Mouse (Mus musculus) midbrain, embryonic 14.5 days (tissue): ENCODE data around the gene Nxf1. TPM values are rescaled to one million over a fixed set of nuclear protein-coding genes. Genes with fewer than 3 reads are reported as not detected.
A peak's percentile ranks its signal among the peaks of the same experiment; 100 is the strongest.

Experiments
- ATAC-seq: fragments of 200-750 bp; cut with Nextera tagmentation; 2 replicates; pipeline ENCODE4 v1.8.0; 2017; ENCODE audit warnings: moderate number of reproducible peaks, moderate library complexity; ENCODE audit not compliant: low FRiP score, low TSS enrichment
- DNase-seq: peaks from one replicate; pipeline ENCODE4 v3.0.0-alpha.2; 2015
- H3K27ac ChIP-seq: fragments of 300-500 bp; sonication (generic); replicated peaks from 2 replicates; pipeline ENCODE4 v1.5.1; 2014; ENCODE audit warnings: mild to moderate bottlenecking, low read depth, low read length, moderate library complexity
- H3K27me3 ChIP-seq: fragments of 300-500 bp; sonication (generic); 2 replicates; pipeline ENCODE4 v1.6.1; 2014; ENCODE audit warnings: low read length, control low read depth, mixed read lengths; ENCODE audit not compliant: control insufficient read depth, insufficient read depth
- H3K36me3 ChIP-seq: fragments of 300-500 bp; sonication (generic); 2 replicates; pipeline ENCODE4 v1.6.1; 2014; ENCODE audit warnings: low read length, control low read depth; ENCODE audit not compliant: control insufficient read depth, insufficient read depth
- H3K4me1 ChIP-seq: fragments of 300-500 bp; sonication (generic); 2 replicates; pipeline ENCODE4 v1.6.1; 2014; ENCODE audit warnings: mild to moderate bottlenecking, antibody characterized with exemption, low read length, control low read depth; ENCODE audit not compliant: control insufficient read depth, insufficient read depth
- H3K4me2 ChIP-seq: fragments of 300-500 bp; sonication (generic); 2 replicates; pipeline ENCODE4 v1.6.1; 2014; ENCODE audit warnings: mild to moderate bottlenecking, low read length, moderate library complexity
- H3K4me3 ChIP-seq: fragments of 300-500 bp; sonication (generic); replicated peaks from 2 replicates; pipeline ENCODE4 v1.5.1; 2014; ENCODE audit warnings: low read depth, low read length
- H3K9ac ChIP-seq: fragments of 300-500 bp; sonication (generic); replicated peaks from 2 replicates; pipeline ENCODE4 v1.6.1; 2014; ENCODE audit warnings: mild to moderate bottlenecking, low read length, moderate library complexity
- H3K9me3 ChIP-seq: fragments of 300-500 bp; sonication (generic); 2 replicates; pipeline ENCODE4 v1.6.1; 2016; ENCODE audit warnings: low read length, control low read depth, mixed read lengths; ENCODE audit not compliant: control insufficient read depth
- WGBS: fragments of 180-500 bp; shearing (Covaris S2); extraction: QIAGEN DNeasy Blood & Tissue Kit; methylation state at CpG from one replicate; pipeline ENCODE4 v1.1.7; 2014; 5-methylcytosine and 5-hydroxymethylcytosine counted together
- polyA plus RNA-seq: library from polyadenylated mRNA; unstranded; fragments of >200 nt; fragmentation: Nextera tagmentation; extraction: Ambion mirVana; gene quantifications from 2 replicates; pipeline ENCODE4 v1.2.1, GENCODE M21; 2014

The Nxf1 gene
- polyA plus RNA-seq, 1 experiment from 2014 or later: 171 TPM

DNA sequence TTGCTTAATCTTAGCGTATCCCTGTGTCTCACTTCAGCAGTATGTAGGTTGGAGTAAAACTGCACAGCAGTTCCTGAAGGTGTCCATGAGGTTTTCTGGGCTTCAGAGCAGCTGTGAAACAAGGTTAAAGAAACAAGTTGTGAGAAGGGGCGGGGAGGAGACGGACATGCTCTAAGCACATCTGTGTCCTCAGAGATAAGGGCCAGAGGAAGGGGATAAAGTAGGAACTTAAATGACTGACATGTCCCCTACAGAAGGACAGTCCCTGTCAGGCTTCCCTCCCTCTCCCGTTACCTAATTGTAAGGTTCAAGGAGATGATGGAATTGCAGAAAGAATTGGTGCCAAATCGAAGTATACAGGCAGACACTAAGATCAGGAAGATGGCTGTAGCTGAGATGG is 16.1 kb downstream of the Nxf1 start:
- no peaks in the 10 kb centered on the region for H3K9me3 ChIP-seq
- H3K4me3 ChIP-seq: peak overlapping the region; percentile 10; the same call in 1 of the 2 replicates
- peaks cover 51% of the 10 kb centered on the region for H3K36me3 ChIP-seq
- DNase-seq (no peak), ATAC-seq (no peak)
- peak overlapping the region; percentile 100 for H3K4me2 ChIP-seq
- H3K27me3 ChIP-seq: no peaks in the 10 kb centered on the region
- no peak overlapping the region for H3K27ac ChIP-seq
- 91% methylated on average over 5 of the region's 5 CpGs for WGBS
- peaks cover 34% of the 10 kb centered on the region for H3K4me1 ChIP-seq
- H3K9ac ChIP-seq: no peak overlapping the region

DNA sequence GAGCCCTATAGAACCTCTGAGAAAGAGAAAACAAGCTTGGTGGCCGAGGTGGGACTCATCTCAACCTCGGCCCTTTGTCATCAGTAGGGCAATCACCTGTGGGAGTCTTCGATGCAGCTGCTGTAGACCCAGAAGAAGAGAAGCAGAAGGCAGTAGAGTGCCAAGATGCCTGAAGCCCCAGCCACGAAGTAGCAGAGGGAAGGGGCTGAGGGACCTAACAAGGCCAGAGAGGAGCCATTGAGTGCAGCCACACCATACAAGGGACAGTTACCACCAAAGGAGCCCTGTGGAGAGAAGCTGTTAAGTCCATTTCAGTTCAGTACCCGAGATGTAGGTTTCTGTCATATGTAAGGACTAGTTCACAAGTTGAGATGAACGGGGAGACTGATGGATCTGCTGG is 16.5 kb downstream of the Nxf1 start:
- ATAC-seq (no peak), DNase-seq (no peak)
- H3K36me3 ChIP-seq: peaks cover 51% of the 10 kb centered on the region
- H3K27ac ChIP-seq: no peak overlapping the region
- peaks cover 34% of the 10 kb centered on the region for H3K4me1 ChIP-seq
- H3K9ac ChIP-seq: peak overlapping the region; percentile 78; the same call in 1 of the 2 replicates
- 57% methylated on average over 6 of the region's 6 CpGs for WGBS
- H3K4me3 ChIP-seq: peak overlapping the region; percentile 64
- H3K4me2 ChIP-seq: peak overlapping the region; percentile 100
- no peaks in the 10 kb centered on the region for H3K27me3 ChIP-seq
- no peaks in the 10 kb centered on the region for H3K9me3 ChIP-seq

DNA sequence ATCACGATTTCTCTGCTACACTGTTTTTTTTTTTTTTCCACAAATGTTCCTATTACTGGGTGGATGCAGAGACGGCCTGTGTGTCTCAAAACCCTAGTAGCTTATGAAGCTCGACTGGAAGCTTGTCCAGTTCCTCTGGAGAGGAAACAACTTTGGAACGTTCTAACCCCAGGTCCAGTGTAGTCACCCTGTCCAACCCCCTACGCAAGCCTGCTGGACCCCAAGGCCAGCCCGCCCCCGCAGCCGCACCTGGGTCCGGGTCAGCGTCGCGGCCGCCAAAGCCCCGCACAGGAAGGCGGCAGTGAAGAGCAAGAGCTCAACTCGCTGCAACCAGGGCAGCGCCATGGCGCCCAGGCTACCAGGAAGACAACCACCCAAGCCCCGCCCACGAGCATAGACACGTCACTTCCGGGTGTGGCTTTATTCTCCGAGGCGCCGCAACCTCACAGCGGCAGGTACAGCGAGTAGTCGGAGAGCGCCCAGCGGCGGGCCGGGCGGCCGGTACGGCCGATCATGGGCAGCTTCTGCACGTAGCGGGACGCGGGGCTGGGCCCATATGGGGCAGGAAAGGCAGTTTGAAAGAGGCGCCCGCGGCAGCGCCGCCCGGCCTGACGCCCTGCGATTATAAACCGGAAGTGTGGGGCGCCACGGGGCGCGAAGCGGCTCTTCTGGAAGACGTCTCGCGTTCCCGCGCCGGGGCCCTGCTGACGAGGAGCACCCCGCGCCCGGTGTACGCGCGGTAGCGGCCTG is 17.4 kb downstream of the Nxf1 start, which contains the start of gene Tmem179b:
TSS of gene Tmem179b (minus strand) at position 382 of the 750 bp plus-strand sequence.
- peaks cover 46% of the 10 kb centered on the region for H3K36me3 ChIP-seq
- H3K27ac ChIP-seq: peak within 1 kb of the TSS; percentile 99
- peak within 1 kb of the TSS; percentile 78 for H3K9ac ChIP-seq
- no peaks in the 10 kb centered on the region for H3K27me3 ChIP-seq
- H3K9me3 ChIP-seq: no peaks in the 10 kb centered on the region
- ATAC-seq (peak; percentile 93), DNase-seq (peak; percentile 98)
- WGBS: under 1% methylated on average over 68 of the region's 68 CpGs
- peaks cover 34% of the 10 kb centered on the region for H3K4me1 ChIP-seq
- peak within 1 kb of the TSS; percentile 100 for H3K4me2 ChIP-seq
- H3K4me3 ChIP-seq: peak within 1 kb of the TSS; percentile 64

DNA sequence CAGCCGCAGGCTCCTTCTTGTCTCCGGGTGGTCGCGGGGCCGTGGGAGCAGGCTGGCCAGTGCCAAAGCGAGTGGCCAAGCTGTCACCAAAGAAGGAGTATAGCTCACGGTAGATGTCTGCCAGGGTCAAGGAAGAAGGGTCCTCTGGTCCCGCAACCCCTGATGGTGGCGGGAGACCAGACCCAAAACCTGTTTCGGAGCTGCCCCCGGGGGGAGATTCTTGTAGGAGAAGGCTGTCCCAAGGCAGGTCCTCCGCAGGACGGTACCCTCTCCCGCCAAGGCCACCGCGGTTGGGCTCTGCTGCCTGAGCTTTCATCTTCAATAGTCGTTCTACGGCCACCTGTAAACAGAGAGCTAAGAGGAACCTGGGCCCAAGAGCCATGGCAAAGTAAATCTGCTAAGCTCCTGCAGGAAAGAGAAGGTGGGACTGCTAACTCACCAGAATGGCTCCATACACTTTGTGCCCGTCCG is 18.1 kb downstream of the Nxf1 start:
- no peak for DNase-seq
- Histone ChIP-seq H3K4me1 (peaks cover 34% of the 10 kb centered on the region), H3K4me2 (peak overlapping the region; percentile 100), H3K4me3 (peak overlapping the region; percentile 64), H3K36me3 (peaks cover 42% of the 10 kb centered on the region), H3K9ac (peak overlapping the region; percentile 78), H3K9me3 (no peaks in the 10 kb centered on the region), H3K27me3 (no peaks in the 10 kb centered on the region), H3K27ac (peak overlapping the region; percentile 99)
- ATAC-seq: no peak; the same call in 1 of the 2 replicates
- WGBS: 5% methylated on average over 20 of the region's 20 CpGs

DNA sequence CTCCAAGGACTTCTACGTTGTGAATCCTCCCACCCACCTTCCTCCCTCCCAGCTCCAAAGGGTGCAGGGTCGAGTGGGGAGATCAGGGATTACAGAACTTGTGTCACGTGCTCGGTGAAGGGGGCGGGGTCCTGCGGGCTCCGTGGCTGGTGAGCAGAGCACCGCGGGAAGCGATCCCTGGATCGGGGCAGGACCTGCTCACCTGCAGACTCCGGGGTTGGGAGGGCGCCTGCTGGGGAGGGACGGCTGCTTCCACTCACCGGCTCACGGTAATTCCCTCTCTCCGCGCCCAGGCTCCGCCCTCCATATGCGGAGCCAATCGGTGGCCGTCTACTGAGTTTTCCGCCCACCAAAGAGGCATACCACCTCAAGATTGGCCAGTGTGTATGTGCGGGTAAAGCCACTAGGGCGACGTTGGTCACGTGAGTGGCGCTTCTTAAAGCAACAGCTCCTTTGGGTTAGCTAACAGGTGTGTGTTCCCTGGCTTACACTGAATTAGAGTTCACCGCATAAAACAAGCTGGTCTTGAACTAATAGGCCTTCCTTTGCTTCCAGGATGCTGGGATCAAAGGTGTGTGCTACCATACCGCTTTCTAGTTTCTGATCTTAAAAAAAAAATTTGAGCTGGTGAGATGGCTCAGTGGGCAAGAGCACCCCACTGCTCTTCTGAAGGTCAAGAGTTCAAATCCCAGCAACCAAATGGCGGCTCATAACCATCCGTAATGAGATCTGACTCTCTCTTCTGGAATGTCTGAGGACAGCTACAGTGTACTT is 29.3 kb downstream of the Nxf1 start, which contains the start of gene Taf6l:
TSS of gene Taf6l (minus strand) at position 410 of the 774 bp plus-strand sequence.
- DNase-seq: peak; percentile 96
- 1% methylated on average over 32 of the region's 32 CpGs for WGBS
- peak; percentile 99 for ATAC-seq

DNA sequence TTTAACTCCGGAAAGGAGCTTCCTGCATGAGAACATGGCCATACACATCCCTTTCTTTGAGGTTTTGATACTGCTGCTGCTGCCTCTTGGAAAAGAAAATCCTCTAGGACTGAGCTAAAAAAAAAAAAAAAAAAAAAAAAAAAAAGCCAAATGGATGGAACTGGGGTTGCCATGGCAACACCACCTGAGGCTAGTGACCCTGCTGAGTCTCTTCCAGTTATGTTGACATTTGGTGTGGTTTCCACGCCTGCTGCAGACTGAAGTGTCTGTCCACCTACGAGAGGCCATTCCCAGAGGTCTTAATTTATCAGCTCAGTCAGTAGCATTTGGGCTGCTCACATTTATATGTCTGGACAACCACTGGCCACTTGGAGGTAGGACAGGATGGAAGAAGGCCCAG is 31.6 kb downstream of the Nxf1 start:
- Histone ChIP-seq H3K9me3 (no peaks in the 10 kb centered on the region), H3K27ac (peak overlapping the region; percentile 67), H3K4me2 (no peak overlapping the region; the same call in 1 of the 2 replicates), H3K36me3 (peaks cover 15% of the 10 kb centered on the region), H3K4me1 (peaks cover 13% of the 10 kb centered on the region; the same call in 1 of the 2 replicates), H3K9ac (no peak overlapping the region), H3K4me3 (no peak overlapping the region), H3K27me3 (no peaks in the 10 kb centered on the region)
- ATAC-seq (no peak), DNase-seq (peak; percentile 65)
- WGBS: 18% methylated on average over 3 of the region's 3 CpGs

More for the DNA sequence above, 29.3 kb downstream of the Nxf1 start, which contains the start of gene Taf6l:
- H3K4me3 ChIP-seq: peak within 1 kb of the TSS; percentile 75
- no peaks in the 10 kb centered on the region for H3K9me3 ChIP-seq
- peak within 1 kb of the TSS; percentile 66 for H3K9ac ChIP-seq
- peak within 1 kb of the TSS; percentile 75 for H3K27ac ChIP-seq
- peak within 1 kb of the TSS; percentile 69 for H3K4me2 ChIP-seq
- peaks cover 13% of the 10 kb centered on the region; the same call in 1 of the 2 replicates for H3K4me1 ChIP-seq
- peaks cover 26% of the 10 kb centered on the region for H3K36me3 ChIP-seq
- H3K27me3 ChIP-seq: no peaks in the 10 kb centered on the region

DNA sequence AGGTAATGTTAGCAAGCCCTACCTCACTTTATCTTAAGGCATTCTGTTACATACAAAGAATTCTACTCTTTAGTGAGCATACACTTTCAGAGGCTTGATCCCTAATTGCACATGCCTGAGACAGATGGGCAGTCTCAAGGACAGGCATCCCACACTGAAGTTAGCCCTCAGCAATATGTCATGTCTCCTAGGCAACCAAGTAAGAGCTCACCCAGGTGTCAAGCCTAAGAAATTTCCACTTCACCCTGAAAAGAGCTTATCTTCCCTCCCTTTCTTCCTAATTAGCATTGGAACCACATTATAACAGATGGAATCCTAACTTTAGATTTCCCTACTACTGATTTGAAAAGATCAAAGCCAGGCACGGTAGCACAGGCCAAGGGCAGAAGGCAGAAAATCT is 32.3 kb downstream of the Nxf1 start:
- Histone ChIP-seq H3K9me3 (no peaks in the 10 kb centered on the region), H3K9ac (no peak overlapping the region), H3K4me1 (peaks cover 13% of the 10 kb centered on the region; the same call in 1 of the 2 replicates), H3K27ac (peak overlapping the region; percentile 67), H3K4me3 (no peak overlapping the region), H3K4me2 (no peak overlapping the region), H3K36me3 (peaks cover 18% of the 10 kb centered on the region), H3K27me3 (no peaks in the 10 kb centered on the region)
- DNase-seq (no peak), ATAC-seq (no peak)
- 20% methylated on average over 1 of the region's 1 CpGs for WGBS

DNA sequence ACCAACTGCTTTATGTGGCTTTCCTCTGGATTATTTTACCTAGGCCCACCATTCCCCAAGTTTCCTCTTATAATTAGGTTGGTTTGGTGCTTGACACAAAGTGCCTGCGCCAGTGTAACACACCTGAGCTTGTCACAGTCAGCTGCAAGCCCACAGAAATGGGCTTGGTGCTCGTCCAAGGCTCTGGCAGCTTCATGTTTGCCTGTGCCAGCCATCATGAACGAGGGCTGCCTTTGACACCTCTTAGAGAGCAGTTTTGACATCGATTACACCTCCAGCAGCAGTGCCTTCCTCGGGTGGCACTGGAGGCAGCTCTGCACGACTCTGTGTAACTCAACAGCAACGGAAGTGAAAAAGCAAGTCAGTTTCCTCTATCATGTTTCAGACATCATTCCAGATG is 33.3 kb downstream of the Nxf1 start:
- H3K9me3 ChIP-seq: no peaks in the 10 kb centered on the region
- ATAC-seq: no peak
- H3K4me3 ChIP-seq: no peak overlapping the region
- H3K4me2 ChIP-seq: no peak overlapping the region
- peaks cover 28% of the 10 kb centered on the region for H3K36me3 ChIP-seq
- DNase-seq: no peak
- H3K27ac ChIP-seq: no peak overlapping the region
- no peaks in the 10 kb centered on the region for H3K27me3 ChIP-seq
- H3K9ac ChIP-seq: no peak overlapping the region
- peaks cover 13% of the 10 kb centered on the region; the same call in 1 of the 2 replicates for H3K4me1 ChIP-seq
- WGBS: 91% methylated on average over 7 of the region's 7 CpGs
